Mouse (Mus musculus): ENCODE measurements around the gene Tsc22d3.

GRCm38 (mm10) chrX:140518351-140518750 lies 82.1 kb downstream of the Tsc22d3 start:
- TF ChIP-seq EP300 (IDR thresholded peaks at IDR 0.05; ENCODE audit: insufficient read depth, low read depth, low read length) (no peak), CTCF (IDR thresholded peaks at IDR 0.05) (no peak)
